Mouse (Mus musculus): ENCODE results near the gene Slain2. TPM values are rescaled to one million over a fixed set of nuclear protein-coding genes. Genes with fewer than 3 reads are reported as not detected.
"Not testable (repeated sequence)": the region's sequence is repeated elsewhere in the genome, so short reads cannot be mapped to it uniquely, and the experiment has no call there.

Gene Slain2
- total RNA-seq, 2 experiments from 2014 or later = 48.0 to 48.5 TPM

DNA sequence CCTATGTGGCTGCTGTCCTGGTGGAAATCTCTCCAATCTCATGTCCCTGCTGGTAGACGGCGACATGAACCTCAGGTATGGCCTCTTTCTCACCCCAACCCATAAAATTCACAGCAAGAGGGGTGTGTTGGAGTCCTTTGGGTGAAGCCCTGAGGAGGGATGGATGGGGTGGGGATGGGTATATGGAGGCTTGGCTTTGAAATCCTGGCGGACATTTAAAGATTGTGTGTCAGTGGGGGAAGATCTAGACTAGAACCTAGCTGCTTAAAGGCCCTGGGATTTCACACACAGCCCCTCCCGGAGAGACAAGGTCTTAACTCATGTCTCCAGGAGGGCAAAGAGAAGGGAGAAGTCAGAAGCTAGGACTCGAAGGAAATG is 93.5 kb downstream of the Slain2 start:
- no peak for ATAC-seq (replicated peaks; ENCODE audit: poor library complexity)

DNA sequence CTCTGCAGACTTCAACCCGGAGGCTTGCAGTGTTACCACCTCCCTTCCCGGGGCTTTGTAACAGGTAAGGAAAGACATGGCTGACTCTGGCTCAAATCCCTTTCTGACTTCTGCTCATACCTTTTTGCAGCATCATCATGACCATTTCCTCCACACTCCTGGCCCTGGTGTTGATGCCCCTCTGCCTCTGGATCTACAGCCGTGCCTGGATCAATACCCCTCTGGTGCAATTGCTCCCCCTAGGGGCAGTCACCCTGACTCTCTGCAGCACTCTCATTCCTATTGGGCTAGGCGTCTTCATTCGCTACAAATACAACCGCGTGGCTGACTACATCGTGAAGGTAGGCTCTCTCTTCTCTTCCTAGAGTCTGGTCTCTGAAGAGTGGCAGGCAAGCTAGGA is 94.1 kb downstream of the Slain2 start:
- ATAC-seq (replicated peaks; ENCODE audit: poor library complexity) = peak; percentile 87

DNA sequence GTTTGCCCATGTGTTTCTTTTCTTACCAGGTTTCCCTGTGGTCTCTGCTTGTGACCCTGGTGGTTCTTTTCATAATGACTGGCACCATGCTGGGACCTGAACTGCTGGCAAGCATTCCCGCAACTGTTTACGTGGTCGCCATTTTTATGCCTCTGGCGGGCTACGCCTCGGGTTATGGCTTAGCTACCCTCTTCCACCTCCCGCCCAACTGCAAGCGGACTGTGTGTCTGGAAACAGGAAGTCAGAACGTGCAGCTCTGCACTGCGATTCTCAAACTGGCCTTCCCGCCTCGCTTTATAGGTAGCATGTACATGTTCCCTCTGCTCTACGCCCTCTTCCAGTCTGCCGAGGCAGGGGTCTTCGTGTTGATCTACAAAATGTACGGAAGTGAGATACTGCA is 97.7 kb downstream of the Slain2 start:
- ATAC-seq (replicated peaks; ENCODE audit: poor library complexity) = not testable (repeated sequence)

DNA sequence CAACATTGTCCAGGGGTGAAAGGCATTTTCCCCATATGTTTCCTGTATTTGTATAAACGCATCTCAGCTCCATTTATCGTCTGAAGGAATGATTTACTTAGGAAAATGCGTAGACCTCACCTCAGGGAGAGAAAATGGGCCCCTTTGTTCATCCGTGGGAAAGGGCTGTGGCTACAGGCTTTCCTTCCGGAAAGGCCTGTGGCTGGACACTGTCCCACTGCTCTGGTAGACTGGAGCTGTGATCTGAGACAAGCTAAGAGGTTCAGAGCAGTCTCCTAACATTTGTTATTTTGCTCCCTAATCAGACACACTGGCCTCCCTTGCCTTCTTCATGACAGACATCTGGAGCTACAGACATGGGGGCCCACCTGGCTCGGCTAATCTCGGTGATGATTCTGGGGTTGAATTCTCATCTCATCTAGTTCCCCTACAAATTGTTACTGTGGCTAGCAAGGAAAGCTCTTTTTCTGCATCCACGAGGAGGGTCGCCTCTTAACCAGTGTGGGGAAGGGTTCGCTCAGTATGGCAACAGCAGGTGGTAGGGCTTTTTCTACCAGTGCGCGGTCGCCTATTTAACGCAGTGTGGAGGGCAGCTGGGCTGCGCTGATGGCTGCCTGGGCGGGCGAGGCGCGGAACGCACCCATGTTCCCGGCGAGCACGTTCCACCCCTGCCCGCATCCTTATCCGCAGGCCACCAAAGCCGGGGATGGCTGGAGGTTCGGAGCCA is 98.9 kb downstream of the Slain2 start:
- peak; percentile 43; the same call in 1 of the 2 replicates for ATAC-seq (replicated peaks; ENCODE audit: poor library complexity)

DNA sequence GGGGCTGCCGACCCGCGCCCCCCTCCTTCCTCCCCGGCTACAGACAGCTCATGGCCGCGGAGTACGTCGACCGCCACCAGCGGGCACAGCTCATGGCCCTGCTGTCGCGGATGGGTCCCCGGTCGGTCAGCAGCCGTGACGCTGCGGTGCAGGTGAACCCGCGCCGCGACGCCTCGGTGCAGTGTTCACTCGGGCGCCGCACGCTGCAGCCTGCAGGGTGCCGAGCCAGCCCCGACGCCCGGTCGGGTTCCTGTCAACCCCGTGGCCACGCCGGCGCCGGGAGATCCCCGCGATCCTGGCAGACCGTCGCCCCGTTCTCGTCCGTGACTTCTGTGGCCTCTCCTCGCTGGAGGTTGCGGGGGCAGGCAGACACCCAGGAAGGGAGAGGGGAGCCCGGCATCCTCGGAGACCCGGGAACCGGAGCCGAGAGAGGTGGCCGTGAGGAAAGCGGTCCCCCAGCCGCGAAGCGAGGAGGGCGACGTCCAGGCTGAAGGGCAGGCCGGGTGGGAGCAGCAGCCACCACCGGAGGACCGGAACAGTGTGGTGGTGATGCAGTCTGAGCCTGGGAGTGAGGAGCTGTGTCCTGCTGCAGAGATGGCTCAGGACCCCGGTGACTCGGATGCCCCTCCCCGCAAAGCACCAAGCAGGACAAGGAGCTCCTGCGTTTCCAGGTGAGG is 99.6 kb downstream of the Slain2 start:
- ATAC-seq (replicated peaks; ENCODE audit: poor library complexity) = peak; percentile 48

DNA sequence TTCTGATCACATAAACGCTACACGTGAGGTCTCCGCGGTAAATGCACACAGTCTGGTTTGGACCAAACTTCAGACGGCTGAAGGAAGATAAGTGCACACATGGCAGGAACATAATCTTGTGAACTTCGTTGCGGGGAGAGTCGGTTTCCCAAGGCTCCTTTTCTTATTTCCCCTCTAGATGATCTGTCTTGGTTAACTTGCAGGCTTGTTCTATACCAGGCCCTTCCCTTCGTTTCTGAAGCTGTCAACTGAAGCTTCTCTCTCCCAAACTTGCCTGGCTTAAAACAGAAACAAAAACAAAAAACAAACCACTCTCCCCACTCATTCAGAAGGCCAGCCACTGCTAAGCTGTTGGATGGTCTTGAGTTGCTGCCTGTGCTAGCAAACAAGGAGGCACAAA is 100.6 kb downstream of the Slain2 start:
- ATAC-seq (replicated peaks; ENCODE audit: poor library complexity) = no peak

DNA sequence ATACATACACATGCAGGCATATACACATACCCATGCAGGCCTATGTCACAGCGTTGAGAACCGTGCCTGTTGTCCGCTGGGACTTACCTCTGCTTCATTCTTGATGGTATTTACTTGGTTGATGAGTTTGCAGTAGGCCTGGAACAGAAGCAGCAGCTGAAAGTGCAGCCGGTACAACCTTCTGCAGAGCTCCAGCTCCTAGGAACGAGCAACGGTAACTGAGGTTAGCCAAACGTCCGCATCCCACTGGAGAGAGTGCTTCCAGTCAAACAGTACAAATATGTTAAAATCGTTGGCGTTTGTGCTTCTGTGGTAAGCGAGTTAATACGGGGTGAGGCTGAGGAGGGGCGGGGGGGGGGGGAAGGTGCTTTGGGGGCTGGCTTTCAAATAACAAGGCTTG is 109.7 kb downstream of the Slain2 start:
- no peak for ATAC-seq (replicated peaks; ENCODE audit: poor library complexity)

Other genes with a start within 250 kb of the Slain2 start
- gene Txk, start 161.5 kb upstream of the Slain2 start, total RNA-seq (2015) = 0.57 and 1.2 TPM in 2 replicates
- 0.08 and 0.41 TPM in 2 replicates for gene Txk, start 161.5 kb upstream of the Slain2 start, total RNA-seq (2017)
- gene Tec, start 45.8 kb upstream of the Slain2 start, total RNA-seq (2015) = 23.4 and 23.5 TPM in 2 replicates
- gene Tec, start 45.8 kb upstream of the Slain2 start, total RNA-seq (2017) = 33.4 and 42.2 TPM in 2 replicates
- not detected in 2 replicates for gene Gm10135, start 60.4 kb downstream of the Slain2 start, total RNA-seq (2015)
- gene Gm10135, start 60.4 kb downstream of the Slain2 start, total RNA-seq (2017) = 1.3 and 4.6 TPM in 2 replicates
- gene Slc10a4, start 92.6 kb downstream of the Slain2 start, total RNA-seq (2015) = not detected in 2 replicates
- gene Slc10a4, start 92.6 kb downstream of the Slain2 start, total RNA-seq (2017) = not detected in 2 replicates